Mouse (Mus musculus): Measurements from ENCODE around the gene Hsd11b1. TPM values are rescaled to one million over a fixed set of nuclear protein-coding genes. Genes with fewer than 3 reads are reported as not detected.

Hsd11b1 gene
- total and polyA plus RNA-seq, 2 experiments from 2014 or later: 1.6 to 7.3 TPM

DNA sequence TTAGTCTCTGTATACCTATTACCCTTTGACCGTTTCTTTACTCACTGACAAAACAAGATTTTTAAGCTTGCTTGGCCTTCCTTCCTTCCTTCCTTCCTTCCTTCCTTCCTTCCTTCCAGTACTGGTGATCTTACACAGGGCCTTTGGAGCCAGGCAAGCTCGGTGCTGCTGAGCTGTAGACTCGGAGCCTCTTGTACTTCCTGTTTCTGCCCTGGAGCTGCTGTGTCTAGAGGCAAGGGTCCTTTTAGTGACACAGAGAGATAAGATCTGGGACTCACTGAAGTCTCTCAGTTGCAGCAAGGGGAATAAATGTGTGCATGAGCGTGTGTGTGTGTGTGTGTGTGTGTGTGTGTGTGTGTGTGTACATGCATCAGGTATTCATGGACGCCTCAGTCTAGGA, 32.9 kb downstream of the Hsd11b1 start:
- H3K4me3 ChIP-seq (ENCODE audit: low read depth, low read length): no peak overlapping the region
- TF ChIP-seq EP300 (IDR thresholded peaks at IDR 0.05; ENCODE audit: low read depth) (no peak), CTCF (IDR thresholded peaks at IDR 0.05; ENCODE audit: low read depth) (no peak)
- 0 out of 2 replicates have a peak, but pooled peaks cover 4% of the 10 kb centered on the region for H3K4me1 ChIP-seq (ENCODE audit: control insufficient read depth, insufficient read depth)
- H3K36me3 ChIP-seq (replicated peaks; ENCODE audit: control insufficient read depth, insufficient read depth, low read length): no peaks in the 10 kb centered on the region
- no peak overlapping the region for H3K27ac ChIP-seq (ENCODE audit: low read depth)
- 47% methylated on average over 5 of the region's 5 CpGs for WGBS
- H3K4me2 ChIP-seq (ENCODE audit: low read depth, low read length): no peak overlapping the region
- H3K9ac ChIP-seq (replicated peaks; ENCODE audit: low read depth, low read length): no peak overlapping the region
- H3K9me3 ChIP-seq (replicated peaks; ENCODE audit: control insufficient read depth, low read length): no peaks in the 10 kb centered on the region
- no peak for ATAC-seq (ENCODE audit: insufficient read depth, low read depth)
- no peaks in the 10 kb centered on the region for H3K27me3 ChIP-seq (ENCODE audit: control insufficient read depth, insufficient read depth, low read length)
- DNase-seq (ENCODE audit: low spot score): no peak

DNA sequence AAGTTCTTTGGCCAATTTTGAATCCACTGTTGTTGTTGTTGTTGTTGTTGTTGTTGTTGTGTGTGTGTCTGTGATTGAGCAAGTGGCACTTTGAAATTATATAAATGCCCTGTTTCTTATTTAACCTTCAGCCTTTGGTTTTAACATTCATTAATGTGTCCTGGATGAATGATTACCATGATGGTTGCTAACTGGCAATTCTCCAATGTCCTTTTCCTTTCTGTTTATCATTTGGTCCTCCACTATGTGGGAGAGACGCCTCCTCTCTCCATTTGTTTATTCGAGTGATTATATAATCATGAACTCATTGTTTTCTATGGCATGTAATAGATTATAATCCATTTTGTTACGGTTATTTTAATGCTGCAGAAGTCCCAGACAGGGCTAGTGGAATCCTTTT, 33.3 kb downstream of the Hsd11b1 start:
- Histone ChIP-seq H3K27ac (ENCODE audit: low read depth) (no peak overlapping the region), H3K9ac (replicated peaks; ENCODE audit: low read depth, low read length) (no peak overlapping the region), H3K4me2 (ENCODE audit: low read depth, low read length) (no peak overlapping the region), H3K4me3 (ENCODE audit: low read depth, low read length) (no peak overlapping the region), H3K4me1 (ENCODE audit: control insufficient read depth, insufficient read depth) (0 out of 2 replicates have a peak, but pooled peaks cover 4% of the 10 kb centered on the region), H3K27me3 (ENCODE audit: control insufficient read depth, insufficient read depth, low read length) (no peaks in the 10 kb centered on the region), H3K36me3 (replicated peaks; ENCODE audit: control insufficient read depth, insufficient read depth, low read length) (no peaks in the 10 kb centered on the region), H3K9me3 (replicated peaks; ENCODE audit: control insufficient read depth, low read length) (no peaks in the 10 kb centered on the region)
- ATAC-seq (ENCODE audit: insufficient read depth, low read depth) (no peak), DNase-seq (ENCODE audit: low spot score) (no peak)
- no peak for TF ChIP-seq CTCF (IDR thresholded peaks at IDR 0.05; ENCODE audit: low read depth)
- TF ChIP-seq EP300 (IDR thresholded peaks at IDR 0.05; ENCODE audit: low read depth): no peak
- WGBS: 67% methylated on average over 3 of the region's 3 CpGs

DNA sequence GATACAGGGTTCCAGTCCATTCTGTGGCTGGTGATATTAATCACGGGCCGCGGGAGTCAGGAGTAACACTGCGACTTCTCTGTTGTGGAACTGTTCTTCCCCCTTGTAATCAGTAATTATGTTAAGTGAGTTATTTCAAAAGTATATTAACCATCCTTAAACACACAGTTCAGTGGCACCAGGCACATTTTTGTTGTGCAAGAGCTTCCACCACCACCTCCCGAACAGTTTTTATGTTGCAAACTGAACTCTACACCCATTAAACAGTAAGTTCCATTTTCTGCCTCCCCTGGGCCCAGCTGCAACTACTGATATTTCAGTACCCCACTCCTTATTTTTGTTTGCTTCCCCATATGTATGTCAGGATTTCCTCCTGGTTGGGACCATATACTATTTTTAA, 34.3 kb downstream of the Hsd11b1 start:
- Histone ChIP-seq H3K27me3 (ENCODE audit: control insufficient read depth, insufficient read depth, low read length) (no peaks in the 10 kb centered on the region), H3K9me3 (replicated peaks; ENCODE audit: control insufficient read depth, low read length) (no peaks in the 10 kb centered on the region), H3K27ac (ENCODE audit: low read depth) (no peak overlapping the region), H3K4me1 (ENCODE audit: control insufficient read depth, insufficient read depth) (0 out of 2 replicates have a peak, but pooled peaks cover 4% of the 10 kb centered on the region), H3K4me3 (ENCODE audit: low read depth, low read length) (no peak overlapping the region), H3K9ac (replicated peaks; ENCODE audit: low read depth, low read length) (no peak overlapping the region), H3K4me2 (ENCODE audit: low read depth, low read length) (no peak overlapping the region), H3K36me3 (replicated peaks; ENCODE audit: control insufficient read depth, insufficient read depth, low read length) (no peaks in the 10 kb centered on the region)
- TF ChIP-seq CTCF (IDR thresholded peaks at IDR 0.05; ENCODE audit: low read depth) (no peak), EP300 (IDR thresholded peaks at IDR 0.05; ENCODE audit: low read depth) (no peak)
- WGBS: 90% methylated on average over 5 of the region's 5 CpGs
- no peak for DNase-seq (ENCODE audit: low spot score)
- no peak for ATAC-seq (ENCODE audit: insufficient read depth, low read depth)

DNA sequence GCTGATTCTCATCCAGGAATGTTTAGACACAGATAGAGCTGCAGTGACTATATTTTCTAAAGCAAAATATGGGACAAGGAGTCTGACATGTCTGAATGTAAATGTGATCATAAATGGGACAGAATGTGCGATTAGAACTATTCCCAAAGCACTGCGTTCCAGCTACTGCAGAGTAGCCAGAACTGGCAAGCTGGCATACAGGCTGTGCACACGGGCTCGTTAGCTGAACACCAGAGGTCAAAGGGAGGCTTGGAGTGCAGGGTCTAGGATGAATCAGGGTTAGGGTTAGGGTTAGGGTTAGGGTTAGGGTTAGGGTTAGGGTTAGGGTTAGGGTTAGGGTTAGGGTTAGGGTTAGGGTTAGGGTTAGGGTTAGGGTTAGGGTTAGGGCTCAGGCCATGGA, 36.3 kb downstream of the Hsd11b1 start:
- TF ChIP-seq CTCF (IDR thresholded peaks at IDR 0.05; ENCODE audit: low read depth) (no peak), EP300 (IDR thresholded peaks at IDR 0.05; ENCODE audit: low read depth) (no peak)
- DNase-seq (ENCODE audit: low spot score) (no peak), ATAC-seq (ENCODE audit: insufficient read depth, low read depth) (no peak)
- Histone ChIP-seq H3K9me3 (replicated peaks; ENCODE audit: control insufficient read depth, low read length) (no peaks in the 10 kb centered on the region), H3K27ac (ENCODE audit: low read depth) (no peak overlapping the region), H3K4me1 (ENCODE audit: control insufficient read depth, insufficient read depth) (0 out of 2 replicates have a peak, but pooled peaks cover 4% of the 10 kb centered on the region), H3K36me3 (replicated peaks; ENCODE audit: control insufficient read depth, insufficient read depth, low read length) (no peaks in the 10 kb centered on the region), H3K27me3 (ENCODE audit: control insufficient read depth, insufficient read depth, low read length) (no peaks in the 10 kb centered on the region), H3K4me2 (ENCODE audit: low read depth, low read length) (no peak overlapping the region), H3K4me3 (ENCODE audit: low read depth, low read length) (no peak overlapping the region), H3K9ac (replicated peaks; ENCODE audit: low read depth, low read length) (no peak overlapping the region)
- 91% methylated on average over 4 of the region's 4 CpGs for WGBS

DNA sequence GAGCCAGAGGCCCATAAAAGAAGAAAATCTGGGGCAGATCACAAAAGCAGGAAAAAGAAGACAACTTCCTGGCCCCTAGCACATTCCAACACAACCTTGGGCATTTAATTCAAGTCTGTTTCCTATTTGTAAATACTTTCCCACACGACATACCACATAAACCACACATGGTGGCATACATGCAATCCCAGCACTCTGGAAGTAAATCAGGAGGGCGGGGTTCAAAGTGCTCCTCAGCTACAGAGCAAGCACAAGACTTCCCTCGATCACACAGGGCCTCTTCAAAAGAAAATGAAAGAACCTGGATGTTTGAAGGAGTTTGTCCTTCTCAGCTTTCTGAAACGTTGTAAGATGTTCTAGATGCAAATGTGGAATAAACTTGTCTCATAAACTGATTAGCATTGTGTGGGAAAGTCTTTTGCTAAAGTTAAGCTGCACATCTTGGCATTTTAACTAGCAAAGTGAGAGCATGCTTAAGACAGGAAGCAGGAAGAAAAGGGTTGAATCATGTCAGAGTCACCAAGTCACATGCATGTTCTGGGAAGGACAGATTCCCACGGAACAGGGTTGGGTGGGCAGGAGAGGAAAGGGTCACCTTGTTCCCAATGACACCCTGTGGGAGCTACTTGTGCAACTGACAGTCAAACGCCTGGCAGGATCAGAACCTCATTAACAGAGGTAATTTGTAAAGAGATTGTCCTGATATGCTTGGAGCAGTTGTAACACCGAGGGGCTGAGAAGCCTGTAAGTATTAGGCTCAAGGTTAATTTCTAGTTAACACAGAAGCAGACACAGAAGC, 37.0 kb downstream of the Hsd11b1 start:
- Histone ChIP-seq H3K27ac (ENCODE audit: low read depth) (no peak overlapping the region), H3K36me3 (replicated peaks; ENCODE audit: control insufficient read depth, insufficient read depth, low read length) (no peaks in the 10 kb centered on the region), H3K27me3 (ENCODE audit: control insufficient read depth, insufficient read depth, low read length) (no peaks in the 10 kb centered on the region), H3K4me3 (ENCODE audit: low read depth, low read length) (no peak overlapping the region), H3K4me2 (ENCODE audit: low read depth, low read length) (no peak overlapping the region), H3K9ac (replicated peaks; ENCODE audit: low read depth, low read length) (no peak overlapping the region), H3K9me3 (replicated peaks; ENCODE audit: control insufficient read depth, low read length) (no peaks in the 10 kb centered on the region), H3K4me1 (ENCODE audit: control insufficient read depth, insufficient read depth) (0 out of 2 replicates have a peak, but pooled peaks cover 4% of the 10 kb centered on the region)
- WGBS: 35% methylated on average over 7 of the region's 7 CpGs
- DNase-seq (ENCODE audit: low spot score): no peak
- TF ChIP-seq EP300 (IDR thresholded peaks at IDR 0.05; ENCODE audit: low read depth): no peak
- no peak for TF ChIP-seq CTCF (IDR thresholded peaks at IDR 0.05; ENCODE audit: low read depth)
- no peak for ATAC-seq (ENCODE audit: insufficient read depth, low read depth)

Measured in heart, postnatal 0 days (tissue).